Comparison of ENCODE assay signal across 9 mouse cellular contexts in the genomic region with DNA sequence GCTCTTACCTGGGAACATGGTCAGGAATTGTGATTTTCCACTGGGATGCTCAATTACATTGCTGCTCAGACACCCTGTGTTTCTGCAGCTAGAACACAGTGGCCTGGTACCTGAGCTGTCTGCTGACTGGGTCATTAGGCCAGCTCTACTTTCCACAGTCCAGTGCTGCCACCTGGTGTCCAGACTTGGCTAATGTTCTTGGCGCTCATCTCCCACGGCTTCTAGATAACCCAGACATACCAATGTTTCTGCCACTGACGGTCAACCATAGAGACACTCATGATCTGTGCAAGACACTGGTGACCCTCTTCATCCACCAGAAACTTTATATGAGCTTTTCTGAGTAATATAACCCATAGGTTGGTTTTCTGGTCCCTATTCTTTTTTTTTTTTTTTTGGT.
DNase-seq lines count a peak whose midpoint lies in the region; TF ChIP-seq lines count a peak whose summit lies in the region.
"Had no signal": no experiment of that assay in that cellular context is flagged by ENCODE, and none has a peak within 500 bp of the region (broad histone marks: within the 10 kb centered on the region; RNA-seq: fewer than 3 reads in every experiment).

No protein-coding gene starts in this region.

- H3K27ac ChIP-seq in cortical plate, adult 2 months (ENCODE audit: insufficient read depth, low read length) = no peak overlapping the region
- H3K27ac ChIP-seq: embryonic facial prominence, embryonic 12.5 days had no signal

- peak; percentile 69 for DNase-seq in 416B (ENCODE audit: low read depth)
- peak; percentile 63 to 90 for DNase-seq in adrenal gland, adult (ENCODE audit: inconsistent age in 2 of 2, low spot score in 1 of 2)
- peak; percentile 28 to 48 for DNase-seq in gastrocnemius, postnatal 36 days
- DNase-seq in kidney, postnatal 4 days = peak; percentile 84 to 86
- DNase-seq in lung, adult 18-20 months = peak; percentile 27 to 48
- peak; percentile 41 for DNase-seq in ovary, postnatal 10 days (ENCODE audit: low spot score)
- DNase-seq in urinary bladder, adult 18-20 months (ENCODE audit: low spot score in 2 of 2) = peak; percentile 37 to 58

- peak; percentile 96 for TF ChIP-seq CTCF in cortical plate, adult 2 months (IDR thresholded peaks at IDR 0.05; ENCODE audit: extremely low read depth, insufficient read depth, low read length)

- no peak for TF ChIP-seq POLR2A in cortical plate, adult 2 months (IDR thresholded peaks at IDR 0.05; ENCODE audit: extremely low read depth, insufficient read depth, low read length)

- intact Hi-C loops in gastrocnemius, postnatal 36 days (cut with DNase I) = no loop called here

- H3K4me1 ChIP-seq in cortical plate, adult 2 months (ENCODE audit: control insufficient read depth, insufficient read depth, low read length) = no peaks in the 10 kb centered on the region
- H3K4me1 ChIP-seq: embryonic facial prominence, embryonic 12.5 days had no signal

- H3K4me3 ChIP-seq in cortical plate, adult 2 months (ENCODE audit: insufficient read depth, low read length) = no peak overlapping the region
- H3K4me3 ChIP-seq: embryonic facial prominence, embryonic 12.5 days had no signal
